14 mouse cellular contexts compared by ENCODE assay signal in genomic region chr11:95544546-95545327, GRCm38 (mm10). TPM values are rescaled to one million over a fixed set of nuclear protein-coding genes. Genes with fewer than 3 reads are reported as not detected.
"Had no signal": no experiment of that assay in that cellular context is flagged by ENCODE, and none has a peak within 500 bp of the region (broad histone marks: within the 10 kb centered on the region; RNA-seq: fewer than 3 reads in every experiment).

No protein-coding gene starts in this region.

- H3K4me3 ChIP-seq: layer of hippocampus, adult 2 months; limb, embryonic 12.5 days; liver, embryonic 13.5 days; midbrain, embryonic 15.5 days; neural tube, embryonic 12.5 days; stomach, embryonic 15.5 days had no signal

- H3K4me1 ChIP-seq: midbrain, embryonic 15.5 days had no signal

- H3K9me3 ChIP-seq: limb, embryonic 12.5 days; liver, embryonic 13.5 days; midbrain, embryonic 15.5 days; neural tube, embryonic 12.5 days; stomach, embryonic 15.5 days had no signal

- DNase-seq: kidney, adult 9 months; kidney, postnatal 10 days; kidney, postnatal 4 days; liver; liver, embryonic 13.5 days; liver, postnatal 0 days; retina, postnatal 1 day; right cerebral cortex, postnatal 14 days; thymus, postnatal 14 days had no signal

- H3K36me3 ChIP-seq: limb, embryonic 12.5 days; liver, embryonic 13.5 days; midbrain, embryonic 15.5 days; neural tube, embryonic 12.5 days; stomach, embryonic 15.5 days had no signal

- ATAC-seq: liver, postnatal 0 days; midbrain, embryonic 15.5 days had no signal

- H3K27ac ChIP-seq: layer of hippocampus, adult 2 months; liver, embryonic 13.5 days; midbrain, embryonic 15.5 days; neural tube, embryonic 12.5 days; stomach, embryonic 15.5 days had no signal

- H3K4me2 ChIP-seq: limb, embryonic 12.5 days; liver, embryonic 13.5 days; midbrain, embryonic 15.5 days; neural tube, embryonic 12.5 days; stomach, embryonic 15.5 days had no signal

- H3K27me3 ChIP-seq: neural tube, embryonic 12.5 days; stomach, embryonic 15.5 days had no signal

- H3K9ac ChIP-seq: limb, embryonic 12.5 days; liver, embryonic 13.5 days; liver, postnatal 0 days; midbrain, embryonic 15.5 days; neural tube, embryonic 12.5 days; stomach, embryonic 15.5 days had no signal

RNA-seq across cellular contexts. Expression of gene Nxph3, which starts 30.4 kb away (rescaled TPM):
- polyA plus RNA-seq: liver, postnatal 0 days had no signal
